Mouse (Mus musculus) midbrain, embryonic 15.5 days (tissue): ENCODE data around the gene Gpr107. TPM values are rescaled to one million over a fixed set of nuclear protein-coding genes. Genes with fewer than 3 reads are reported as not detected.

Source experiments
- ATAC-seq: fragments of 200-750 bp; cut with Nextera tagmentation; replicated peaks from 2 replicates; pipeline ENCODE4 v1.8.0; 2017; ENCODE audit warnings: moderate TSS enrichment
- H3K27ac ChIP-seq: fragments of 300-500 bp; sonication (generic); 2 replicates; pipeline ENCODE4 v1.5.1; 2015; ENCODE audit warnings: mild to moderate bottlenecking, inconsistent platforms
- H3K27me3 ChIP-seq: fragments of 300-500 bp; sonication (generic); replicated peaks from 2 replicates; pipeline ENCODE4 v1.6.1; 2015; ENCODE audit warnings: inconsistent platforms
- H3K36me3 ChIP-seq: fragments of 300-500 bp; sonication (generic); replicated peaks from 2 replicates; pipeline ENCODE4 v1.6.1; 2015; ENCODE audit warnings: inconsistent platforms
- H3K4me1 ChIP-seq: fragments of 300-500 bp; sonication (generic); 2 replicates; pipeline ENCODE4 v1.6.1; 2015; ENCODE audit warnings: inconsistent platforms
- H3K4me2 ChIP-seq: fragments of 300-500 bp; sonication (generic); 2 replicates; pipeline ENCODE4 v1.6.1; 2015; ENCODE audit warnings: inconsistent platforms, mild to moderate bottlenecking, moderate library complexity
- H3K4me3 ChIP-seq: fragments of 300-500 bp; sonication (generic); 2 replicates; pipeline ENCODE4 v1.5.1; 2015; ENCODE audit warnings: mild to moderate bottlenecking, inconsistent platforms
- H3K9ac ChIP-seq: fragments of 300-500 bp; sonication (generic); 2 replicates; pipeline ENCODE4 v1.6.1; 2015; ENCODE audit warnings: mild to moderate bottlenecking, inconsistent platforms
- H3K9me3 ChIP-seq: fragments of 300-500 bp; sonication (generic); 2 replicates; pipeline ENCODE4 v1.6.1; 2016; ENCODE audit warnings: inconsistent platforms
- WGBS: fragments of 180-500 bp; shearing (Covaris S2); methylation state at CpG from one replicate; pipeline ENCODE4 v1.1.7; 2015; ENCODE audit warnings: mixed read lengths; 5-methylcytosine and 5-hydroxymethylcytosine counted together
- polyA plus RNA-seq: library from polyadenylated mRNA; unstranded; fragments of >200 nt; fragmentation: Nextera tagmentation; extraction: Ambion mirVana; gene quantifications from 2 replicates; pipeline ENCODE4 v1.2.1, GENCODE M21; 2015

Gene Gpr107
- 39.6 and 41.0 TPM in 2 replicates for polyA plus RNA-seq

GRCm38 (mm10) chr2:31151892-31152812 lies at the start of gene Gpr107:
TSS of gene Gpr107 (plus strand) at chr2:31152316.
- H3K4me1 ChIP-seq = peaks cover 24% of the 10 kb centered on the region
- no peaks in the 10 kb centered on the region for H3K27me3 ChIP-seq

GRCm38 (mm10) chr2:31103321-31103720 lies 48.8 kb upstream of the Gpr107 start:
- Histone ChIP-seq H3K9ac (no peak overlapping the region), H3K27ac (no peak overlapping the region), H3K9me3 (no peaks in the 10 kb centered on the region), H3K4me1 (peaks cover 14% of the 10 kb centered on the region), H3K4me3 (no peak overlapping the region), H3K4me2 (no peak overlapping the region), H3K36me3 (no peaks in the 10 kb centered on the region), H3K27me3 (no peaks in the 10 kb centered on the region)
- no peak for ATAC-seq
- WGBS = 78% methylated on average over 8 of the region's 8 CpGs

More at GRCm38 (mm10) chr2:31151892-31152812, at the start of gene Gpr107:
- Histone ChIP-seq H3K4me2 (peak within 1 kb of the TSS; percentile 74), H3K9me3 (no peaks in the 10 kb centered on the region), H3K27ac (peak within 1 kb of the TSS; percentile 84), H3K4me3 (peak within 1 kb of the TSS; percentile 82), H3K9ac (peak within 1 kb of the TSS; percentile 85), H3K36me3 (0 out of 2 replicates have a peak, but pooled peaks cover 6% of the 10 kb centered on the region)
- under 1% methylated on average over 53 of the region's 53 CpGs for WGBS
- peak; percentile 96 for ATAC-seq

- H3K4me3 ChIP-seq = no peak overlapping the region
- H3K27me3 ChIP-seq = no peaks in the 10 kb centered on the region
- no peak for ATAC-seq
- H3K4me1 ChIP-seq = peaks cover 14% of the 10 kb centered on the region
- WGBS = 80% methylated on average over 3 of the region's 3 CpGs
- H3K36me3 ChIP-seq = no peaks in the 10 kb centered on the region
- no peak overlapping the region for H3K27ac ChIP-seq
- no peak overlapping the region for H3K9ac ChIP-seq
- H3K4me2 ChIP-seq = no peak overlapping the region
- no peaks in the 10 kb centered on the region for H3K9me3 ChIP-seq
Observed at GRCm38 (mm10) chr2:31105279-31105678, 46.8 kb upstream of the Gpr107 start.

DNA sequence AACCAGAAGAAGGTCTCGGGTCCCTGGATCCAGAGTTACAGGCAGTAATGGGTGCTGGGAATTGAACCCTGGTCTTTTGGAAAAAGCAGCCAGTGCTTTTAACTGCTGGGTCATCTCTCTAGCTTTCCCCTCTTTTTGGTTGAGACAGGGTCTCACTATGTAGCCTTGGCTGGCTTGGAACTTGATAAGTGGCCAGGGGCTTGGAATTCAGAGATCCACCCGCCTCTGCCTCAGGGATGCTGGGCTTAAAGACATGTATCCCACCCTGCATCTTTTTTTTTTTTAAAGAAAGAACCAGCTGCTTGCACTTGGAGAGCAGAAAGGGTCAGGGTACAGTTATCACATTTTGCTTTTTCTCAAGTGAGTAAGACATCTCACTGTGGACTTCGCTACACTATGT lies 46.1 kb upstream of the Gpr107 start:
- 0 out of 2 replicates have a peak overlapping the region, but pooled peaks have one; percentile 61 for H3K27ac ChIP-seq
- 93% methylated on average over 3 of the region's 3 CpGs for WGBS
- H3K36me3 ChIP-seq = no peaks in the 10 kb centered on the region
- H3K4me2 ChIP-seq = no peak overlapping the region
- no peak overlapping the region for H3K9ac ChIP-seq
- no peaks in the 10 kb centered on the region for H3K27me3 ChIP-seq
- ATAC-seq = no peak
- H3K4me3 ChIP-seq = no peak overlapping the region
- H3K9me3 ChIP-seq = no peaks in the 10 kb centered on the region
- peaks cover 14% of the 10 kb centered on the region for H3K4me1 ChIP-seq

DNA sequence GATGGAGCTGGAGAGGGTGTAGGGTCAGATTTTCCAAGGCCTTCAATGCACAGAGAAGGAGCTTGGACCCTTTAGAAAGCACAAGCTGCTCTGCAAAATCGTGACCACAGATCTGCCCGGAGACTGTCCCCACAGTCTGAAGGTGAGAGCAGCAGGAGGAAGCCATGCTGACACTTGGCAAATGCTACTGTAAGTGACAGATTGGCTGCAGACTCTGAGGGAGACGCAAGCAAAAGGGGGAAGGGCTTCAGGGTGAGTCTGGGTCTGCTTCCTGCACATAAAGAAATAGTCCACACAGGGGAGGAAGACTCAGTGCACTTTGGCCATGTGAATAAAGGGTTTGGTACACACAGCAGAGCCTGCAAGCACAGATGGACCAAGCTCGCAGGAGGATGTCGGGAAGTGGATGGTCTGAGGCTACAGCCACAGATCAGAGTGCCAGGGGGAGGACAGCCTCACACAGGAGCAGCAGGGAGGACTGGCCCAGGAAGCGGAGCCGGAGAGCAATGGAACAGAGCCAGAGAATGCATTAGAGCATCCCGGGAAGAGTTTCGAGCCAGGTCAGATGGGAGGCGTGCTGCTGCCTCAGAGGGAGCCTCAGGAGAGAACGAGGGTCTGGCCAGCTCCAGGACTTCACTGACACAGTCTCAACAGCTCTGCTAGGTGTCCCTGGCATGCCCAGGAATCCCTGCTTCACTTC lies 45.3 kb upstream of the Gpr107 start:
- H3K36me3 ChIP-seq = no peaks in the 10 kb centered on the region
- no peak overlapping the region for H3K4me2 ChIP-seq
- ATAC-seq = 0 out of 2 replicates have a peak, but pooled peaks have one; percentile 39
- H3K27ac ChIP-seq = peak overlapping the region; percentile 61
- WGBS = 59% methylated on average over 11 of the region's 11 CpGs
- H3K9me3 ChIP-seq = no peaks in the 10 kb centered on the region
- no peak overlapping the region for H3K9ac ChIP-seq
- no peak overlapping the region for H3K4me3 ChIP-seq
- H3K27me3 ChIP-seq = no peaks in the 10 kb centered on the region
- peaks cover 14% of the 10 kb centered on the region for H3K4me1 ChIP-seq

DNA sequence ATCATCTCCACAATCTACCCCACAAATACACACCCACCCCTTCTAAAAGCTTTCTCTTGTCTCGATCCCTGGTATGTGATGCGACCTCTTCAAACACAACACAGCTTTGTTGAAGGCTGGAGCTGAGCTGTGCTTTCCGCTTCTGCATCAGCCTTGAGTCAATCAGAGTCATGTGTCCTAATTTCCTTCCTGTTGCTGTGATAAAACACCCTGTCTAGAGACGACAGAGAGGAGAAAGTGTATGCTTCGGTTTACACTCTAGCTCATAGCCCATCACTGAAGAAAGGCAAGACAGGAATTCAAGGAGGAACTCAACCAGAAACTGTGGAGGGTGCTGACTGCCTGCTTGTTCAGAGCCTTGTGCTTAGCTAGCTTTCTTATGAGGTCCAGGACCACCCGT lies 43.9 kb upstream of the Gpr107 start:
- ATAC-seq = no peak
- H3K27ac ChIP-seq = no peak overlapping the region
- 82% methylated on average over 6 of the region's 6 CpGs for WGBS

GRCm38 (mm10) chr2:31109960-31110548 lies 42.1 kb upstream of the Gpr107 start:
- H3K9ac ChIP-seq = no peak overlapping the region
- no peak for ATAC-seq
- no peak overlapping the region for H3K27ac ChIP-seq
- H3K9me3 ChIP-seq = no peaks in the 10 kb centered on the region
- peaks cover 14% of the 10 kb centered on the region for H3K4me1 ChIP-seq
- H3K4me2 ChIP-seq = no peak overlapping the region
- H3K27me3 ChIP-seq = no peaks in the 10 kb centered on the region
- H3K4me3 ChIP-seq = no peak overlapping the region
- WGBS = 83% methylated on average over 12 of the region's 12 CpGs
- H3K36me3 ChIP-seq = no peaks in the 10 kb centered on the region

More for the DNA sequence above, 43.9 kb upstream of the Gpr107 start:
- Histone ChIP-seq H3K4me1 (peaks cover 14% of the 10 kb centered on the region), H3K9ac (no peak overlapping the region), H3K9me3 (no peaks in the 10 kb centered on the region), H3K27me3 (no peaks in the 10 kb centered on the region), H3K4me2 (no peak overlapping the region), H3K4me3 (no peak overlapping the region), H3K36me3 (no peaks in the 10 kb centered on the region)

- Histone ChIP-seq H3K27me3 (no peaks in the 10 kb centered on the region), H3K4me1 (peaks cover 10% of the 10 kb centered on the region), H3K27ac (no peak overlapping the region), H3K4me3 (no peak overlapping the region), H3K4me2 (no peak overlapping the region), H3K9me3 (no peaks in the 10 kb centered on the region), H3K9ac (no peak overlapping the region), H3K36me3 (no peaks in the 10 kb centered on the region)
- WGBS = 91% methylated on average over 6 of the region's 6 CpGs
- ATAC-seq = no peak
Observed at GRCm38 (mm10) chr2:31111685-31112084, 40.4 kb upstream of the Gpr107 start.

DNA sequence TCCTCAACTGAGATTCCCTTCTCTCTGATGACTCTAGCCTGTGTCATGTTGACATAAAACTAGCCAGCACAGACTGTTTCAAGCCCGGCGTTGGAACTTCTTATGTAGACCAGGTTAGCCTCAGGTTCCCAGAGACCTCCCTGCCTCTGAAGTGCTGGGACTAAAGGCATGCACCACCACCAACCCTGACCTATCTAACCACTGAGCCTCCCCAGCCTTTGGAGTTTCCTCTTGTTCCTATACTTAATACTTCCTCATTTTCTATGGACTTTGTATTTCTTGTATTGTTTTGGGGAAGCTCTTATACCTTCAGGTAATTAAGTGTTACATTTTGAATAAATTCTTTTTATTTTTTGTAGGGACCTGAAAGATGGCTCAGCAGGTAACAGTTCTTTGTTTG lies 37.9 kb upstream of the Gpr107 start:
- H3K27me3 ChIP-seq = no peaks in the 10 kb centered on the region
- no peaks in the 10 kb centered on the region for H3K36me3 ChIP-seq
- H3K4me1 ChIP-seq = no peaks in the 10 kb centered on the region
- H3K4me2 ChIP-seq = no peak overlapping the region
- H3K9ac ChIP-seq = no peak overlapping the region
- no peak for ATAC-seq
- no peak overlapping the region for H3K27ac ChIP-seq
- no peaks in the 10 kb centered on the region for H3K9me3 ChIP-seq
- WGBS = 100% methylated on average over 2 of the region's 2 CpGs
- no peak overlapping the region for H3K4me3 ChIP-seq

GRCm38 (mm10) chr2:31115091-31115942 lies 36.8 kb upstream of the Gpr107 start:
- no peak for ATAC-seq
- H3K9ac ChIP-seq = no peak overlapping the region
- H3K36me3 ChIP-seq = no peaks in the 10 kb centered on the region
- WGBS = 85% methylated on average over 10 of the region's 10 CpGs
- H3K9me3 ChIP-seq = no peaks in the 10 kb centered on the region
- no peak overlapping the region for H3K27ac ChIP-seq
- 0 out of 2 replicates have a peak, but pooled peaks cover 4% of the 10 kb centered on the region for H3K4me1 ChIP-seq
- H3K4me3 ChIP-seq = no peak overlapping the region
- H3K27me3 ChIP-seq = no peaks in the 10 kb centered on the region
- no peak overlapping the region for H3K4me2 ChIP-seq

DNA sequence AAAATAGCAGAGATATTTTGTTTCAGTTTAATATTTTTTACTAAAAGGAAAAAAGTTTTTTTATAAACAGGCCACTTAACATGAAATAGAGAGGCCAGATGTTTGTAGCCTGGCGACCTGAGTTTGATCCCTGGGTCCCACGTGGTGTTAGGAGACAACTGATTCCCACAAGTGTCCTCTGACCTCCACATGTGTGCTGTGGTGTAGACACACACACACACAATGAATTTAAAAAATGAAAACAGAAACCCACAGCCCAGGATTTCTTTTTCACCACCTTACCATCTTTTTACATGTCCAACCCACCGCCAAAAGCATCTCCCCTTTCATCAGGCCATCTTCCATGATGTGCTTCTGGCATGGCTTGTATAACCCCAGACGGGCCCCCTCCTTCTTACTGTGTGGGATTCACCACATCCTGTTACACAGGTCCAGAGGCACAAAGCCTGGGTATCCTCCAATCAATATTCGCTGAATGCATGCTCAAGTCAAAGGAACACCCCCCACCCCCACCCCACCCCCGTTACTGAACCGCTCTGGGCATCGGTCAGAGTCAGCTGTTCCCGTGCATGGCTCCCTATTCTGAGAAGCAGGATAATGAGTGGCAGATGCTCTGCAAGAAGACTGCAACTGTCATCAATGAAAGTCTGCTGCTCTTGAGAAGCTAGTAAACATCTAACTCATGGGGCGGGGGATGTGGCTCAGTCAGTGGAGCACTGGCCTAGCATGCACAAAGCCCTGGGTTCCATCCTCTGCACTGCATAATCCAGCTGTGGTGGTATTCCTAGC lies 36.0 kb upstream of the Gpr107 start:
- no peak overlapping the region for H3K4me2 ChIP-seq
- H3K9ac ChIP-seq = no peak overlapping the region
- H3K4me1 ChIP-seq = 0 out of 2 replicates have a peak, but pooled peaks cover 4% of the 10 kb centered on the region
- no peaks in the 10 kb centered on the region for H3K36me3 ChIP-seq
- H3K27me3 ChIP-seq = no peaks in the 10 kb centered on the region
- H3K9me3 ChIP-seq = no peaks in the 10 kb centered on the region
- WGBS = 68% methylated on average over 10 of the region's 10 CpGs
- ATAC-seq = no peak
- H3K27ac ChIP-seq = no peak overlapping the region
- H3K4me3 ChIP-seq = no peak overlapping the region
